Mouse (Mus musculus) liver, embryonic 16.5 days (tissue): ENCODE measurements around the gene Zfp773. TPM values are rescaled to one million over a fixed set of nuclear protein-coding genes. Genes with fewer than 3 reads are reported as not detected.

ENCODE experiments used
- ATAC-seq: fragments of 200-750 bp; cut with Nextera tagmentation; 2 replicates; pipeline ENCODE4 v1.8.0; 2017; ENCODE audit warnings: low read depth, mild to moderate bottlenecking, moderate number of reproducible peaks, moderate library complexity
- H3K27ac ChIP-seq: fragments of 300-500 bp; sonication (generic); 2 replicates; pipeline ENCODE4 v1.5.1; 2014; ENCODE audit warnings: mild to moderate bottlenecking, low read length
- H3K27me3 ChIP-seq: fragments of 300-500 bp; sonication (generic); 2 replicates; pipeline ENCODE4 v1.6.1; 2014; ENCODE audit warnings: low read depth, low read length, mixed read lengths; ENCODE audit not compliant: control insufficient read depth, insufficient read depth
- H3K36me3 ChIP-seq: fragments of 300-500 bp; sonication (generic); 2 replicates; pipeline ENCODE4 v1.6.1; 2014; ENCODE audit warnings: mild to moderate bottlenecking; ENCODE audit not compliant: control insufficient read depth, insufficient read depth
- H3K4me1 ChIP-seq: fragments of 300-500 bp; sonication (generic); 2 replicates; pipeline ENCODE4 v1.6.1; 2014; ENCODE audit warnings: low read depth, low read length, mixed read lengths; ENCODE audit not compliant: control insufficient read depth
- H3K4me2 ChIP-seq: fragments of 300-500 bp; sonication (generic); 2 replicates; pipeline ENCODE4 v1.6.1; 2014; ENCODE audit warnings: low read depth, low read length, mixed read lengths
- H3K4me3 ChIP-seq: fragments of 300-500 bp; sonication (generic); 2 replicates; pipeline ENCODE4 v1.5.1; 2014; ENCODE audit warnings: low read depth, mild to moderate bottlenecking, low read length
- H3K9ac ChIP-seq: fragments of 300-500 bp; sonication (generic); 2 replicates; pipeline ENCODE4 v1.6.1; 2014; ENCODE audit warnings: low read depth, low read length
- H3K9me3 ChIP-seq: fragments of 300-500 bp; sonication (generic); replicated peaks from 2 replicates; pipeline ENCODE4 v1.6.1; 2016; ENCODE audit warnings: low read length; ENCODE audit not compliant: control insufficient read depth
- WGBS: fragments of 180-500 bp; shearing (Covaris S2); extraction: QIAGEN DNeasy Blood & Tissue Kit; methylation state at CpG from one replicate; pipeline ENCODE4 v1.1.7; 2014; ENCODE audit not compliant: insufficient replicate concordance; 5-methylcytosine and 5-hydroxymethylcytosine counted together
- polyA plus RNA-seq: library from polyadenylated mRNA; unstranded; fragments of >200 nt; fragmentation: Nextera tagmentation; extraction: Ambion mirVana; gene quantifications from 2 replicates; pipeline ENCODE4 v1.2.1, GENCODE M21; 2015

Zfp773 gene
- polyA plus RNA-seq, 1 experiment from 2014 or later: 0.35 TPM

DNA sequence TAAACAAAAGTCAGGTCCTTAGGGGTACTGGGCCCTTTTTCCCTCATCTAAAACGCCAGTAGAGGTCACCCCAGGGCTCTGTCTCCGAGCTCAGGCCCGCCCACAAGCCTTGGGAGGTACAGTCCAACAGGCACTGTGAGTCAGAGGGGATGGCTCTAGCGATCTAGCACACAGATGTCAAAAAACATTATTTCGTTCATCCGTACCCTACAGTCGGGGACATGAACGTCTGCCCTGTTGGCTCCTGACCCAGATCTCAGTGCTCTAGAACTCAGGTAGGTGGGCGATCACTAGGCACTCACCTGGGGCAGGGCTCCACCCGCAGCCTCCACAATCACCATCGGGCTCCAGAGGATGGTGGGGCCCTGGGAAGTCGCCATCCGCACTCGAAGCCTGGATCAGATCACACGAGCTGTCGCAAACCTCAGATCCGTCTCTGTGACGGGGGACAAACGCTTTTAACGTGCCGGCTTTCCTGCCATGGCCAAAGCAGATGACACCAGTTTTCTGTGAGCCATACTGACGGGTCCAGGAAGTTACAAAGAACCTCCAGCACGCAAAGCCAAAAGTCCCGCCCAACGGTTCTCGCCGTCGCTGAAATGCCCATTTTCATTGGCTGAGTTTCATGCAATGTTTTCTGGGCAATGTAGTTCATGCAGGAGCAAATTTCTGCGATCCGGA lies 15.5 kb downstream of the Zfp773 start, which contains the start of gene Zfp954:
Gene Zfp954, minus strand, starts transcription at position 568 of the 681 bp plus-strand sequence.
- peak within 1 kb of the TSS; percentile 67 for H3K4me2 ChIP-seq
- H3K9ac ChIP-seq: peak within 1 kb of the TSS; percentile 64
- no peaks in the 10 kb centered on the region for H3K27me3 ChIP-seq
- peaks cover 8% of the 10 kb centered on the region for H3K4me1 ChIP-seq
- H3K9me3 ChIP-seq: no peaks in the 10 kb centered on the region
- peak; percentile 91 for ATAC-seq
- H3K4me3 ChIP-seq: peak within 1 kb of the TSS; percentile 72
- H3K36me3 ChIP-seq: no peaks in the 10 kb centered on the region
- H3K27ac ChIP-seq: peak within 1 kb of the TSS; percentile 33
- under 1% methylated on average over 30 of the region's 30 CpGs for WGBS

DNA sequence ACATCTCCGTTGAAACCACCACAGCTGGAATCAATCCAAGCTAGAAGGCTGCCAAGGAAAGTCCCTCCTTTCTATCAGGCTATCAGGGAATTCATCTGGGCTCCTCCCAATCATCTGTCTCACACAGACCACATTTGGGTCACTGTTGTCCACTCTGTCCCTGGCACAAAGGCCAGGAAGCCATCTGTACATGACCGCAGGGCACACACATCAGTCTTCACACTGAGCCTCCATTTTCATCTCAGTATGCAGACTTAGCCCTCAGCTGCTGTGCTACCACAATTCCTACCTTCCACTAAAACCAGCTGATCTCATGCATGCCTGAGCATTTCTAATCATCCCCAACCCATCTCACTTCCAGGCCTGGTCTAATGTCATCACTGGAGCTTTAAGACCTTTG lies 18.1 kb downstream of the Zfp773 start:
- no peak overlapping the region for H3K4me2 ChIP-seq
- WGBS: 76% methylated on average over 2 of the region's 2 CpGs
- H3K9me3 ChIP-seq: no peaks in the 10 kb centered on the region
- H3K27me3 ChIP-seq: no peaks in the 10 kb centered on the region
- H3K4me1 ChIP-seq: peaks cover 8% of the 10 kb centered on the region
- H3K9ac ChIP-seq: no peak overlapping the region
- H3K4me3 ChIP-seq: no peak overlapping the region
- peaks cover 6% of the 10 kb centered on the region for H3K36me3 ChIP-seq
- no peak for ATAC-seq
- no peak overlapping the region for H3K27ac ChIP-seq

DNA sequence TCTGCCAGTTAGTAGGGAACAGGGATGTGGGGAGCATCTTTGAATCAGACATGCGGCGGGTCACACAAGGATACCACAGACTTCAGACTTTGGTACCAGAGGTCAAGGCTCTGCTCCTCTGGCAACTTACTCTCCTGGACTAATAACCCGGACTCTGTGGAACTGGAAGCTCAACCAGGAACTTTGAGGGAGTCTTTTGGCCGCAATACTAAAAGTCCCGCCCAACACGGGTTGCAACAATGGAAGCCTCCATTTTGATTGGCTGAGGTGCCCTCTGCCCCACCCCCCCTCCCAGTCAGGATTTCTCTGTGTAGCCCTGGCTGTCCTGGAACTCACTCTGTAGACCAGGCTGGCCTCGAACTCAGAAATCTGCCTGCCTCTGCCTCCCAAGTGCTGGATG lies 28.1 kb downstream of the Zfp773 start:
- Histone ChIP-seq H3K27me3 (no peaks in the 10 kb centered on the region), H3K9me3 (no peaks in the 10 kb centered on the region), H3K36me3 (no peaks in the 10 kb centered on the region), H3K27ac (no peak overlapping the region), H3K4me2 (no peak overlapping the region), H3K9ac (no peak overlapping the region), H3K4me3 (no peak overlapping the region), H3K4me1 (no peaks in the 10 kb centered on the region)
- WGBS: 70% methylated on average over 7 of the region's 7 CpGs
- no peak for ATAC-seq

Other genes with a start within 250 kb of the Zfp773 start
- gene Aurkc, start 141.5 kb downstream of the Zfp773 start, polyA plus RNA-seq: not detected in 2 replicates
- 4.2 TPM in 2 replicates for gene Zfp954, start 15.3 kb downstream of the Zfp773 start, polyA plus RNA-seq
- 0.30 and 0.37 TPM in 2 replicates for gene Zfp418, start 34.6 kb upstream of the Zfp773 start, polyA plus RNA-seq
- 1.1 and 1.2 TPM in 2 replicates for gene Zfp772, start 73.2 kb upstream of the Zfp773 start, polyA plus RNA-seq
- 0.21 TPM in 1 of 2 replicates, not detected in the other for gene Vmn2r29, start 110.6 kb upstream of the Zfp773 start, polyA plus RNA-seq
- gene Gm45844, start 141.5 kb upstream of the Zfp773 start, polyA plus RNA-seq: 0.69 and 0.79 TPM in 2 replicates
- gene Clcn4, start 164.1 kb upstream of the Zfp773 start, polyA plus RNA-seq: 12.8 and 13.2 TPM in 2 replicates
- not detected in 2 replicates for gene Vmn2r30, start 200.9 kb upstream of the Zfp773 start, polyA plus RNA-seq
- gene Gm45783, start 237.8 kb upstream of the Zfp773 start, polyA plus RNA-seq: not detected in 2 replicates